Mouse (Mus musculus) CH12.LX (cell line): ENCODE data around the gene Cd300ld4.

Source experiments
- CHD2 ChIP-seq: IDR thresholded peaks from 2 replicates; pipeline ENCODE4 v1.6.1; 2011; ENCODE audit warnings: low read length, improper control_type of control experiment
- CTCF ChIP-seq, 2 experiments: IDR thresholded peaks in 1 of 2; conservative IDR thresholded peaks in 1 of 2; 2 replicates each; pipeline ENCODE4 v1.5.1; 2011 to 2012; ENCODE audit warnings: low read depth in 2 of 2, low read length in 2 of 2, improper control_type of control experiment in 1 of 2, inconsistent platforms in 1 of 2, mild to moderate bottlenecking in 1 of 2, moderate library complexity in 1 of 2
- E2F4 ChIP-seq: IDR thresholded peaks from 2 replicates; pipeline ENCODE4 v1.6.1; 2011; ENCODE audit warnings: low read depth, low read length, improper control_type of control experiment; ENCODE audit not compliant: insufficient replicate concordance
- ELF1 ChIP-seq: IDR thresholded peaks from 2 replicates; pipeline ENCODE4 v1.6.1; 2014; ENCODE audit warnings: low read depth, mild to moderate bottlenecking, inconsistent platforms, low read length, improper control_type of control experiment
- EP300 ChIP-seq: IDR thresholded peaks from 2 replicates; pipeline ENCODE4 v1.6.1; 2011; ENCODE audit warnings: low read length, improper control_type of control experiment
- HCFC1 ChIP-seq: IDR thresholded peaks from 2 replicates; pipeline ENCODE4 v1.6.1; 2012; ENCODE audit warnings: low read depth, mild to moderate bottlenecking, inconsistent platforms, low read length, improper control_type of control experiment
- IRF4 ChIP-seq: IDR thresholded peaks from 2 replicates; pipeline ENCODE4 v1.6.1; 2014; ENCODE audit warnings: low read depth, mild to moderate bottlenecking, inconsistent platforms, low read length, improper control_type of control experiment
- MAFK ChIP-seq: IDR thresholded peaks from 2 replicates; pipeline ENCODE4 v1.6.1; 2011; ENCODE audit warnings: low read length, improper control_type of control experiment; ENCODE audit not compliant: insufficient replicate concordance
- MXI1 ChIP-seq: IDR thresholded peaks from 2 replicates; pipeline ENCODE4 v1.6.1; 2011; ENCODE audit warnings: mild to moderate bottlenecking, low read depth, low read length, improper control_type of control experiment
- POLR2A ChIP-seq: IDR thresholded peaks from 2 replicates; pipeline ENCODE4 v1.6.1; 2011; ENCODE audit warnings: low read depth, mild to moderate bottlenecking, improper control_type of control experiment, low read length
- RCOR1 ChIP-seq: conservative IDR thresholded peaks from 2 replicates; pipeline ENCODE4 v1.6.1; 2012; ENCODE audit warnings: low read depth, mild to moderate bottlenecking, inconsistent platforms, low read length, improper control_type of control experiment
- USF1 ChIP-seq: IDR thresholded peaks from 2 replicates; pipeline ENCODE4 v1.6.1; 2014; ENCODE audit warnings: low read depth, mild to moderate bottlenecking, inconsistent platforms, low read length, improper control_type of control experiment
- ZKSCAN1 ChIP-seq: IDR thresholded peaks from 2 replicates; pipeline ENCODE4 v1.6.1; 2012; ENCODE audit warnings: low read depth, inconsistent platforms, low read length, improper control_type of control experiment, borderline replicate concordance
- ZNF384 ChIP-seq: IDR thresholded peaks from 2 replicates; pipeline ENCODE4 v1.6.1; 2012; ENCODE audit warnings: low read depth, low read length, improper control_type of control experiment, inconsistent platforms

GRCm38 (mm10) chr11:115071631-115072294 lies 45.0 kb upstream of the Cd300ld4 start:
- TF ChIP-seq MXI1 (no peak), CTCF (conservative IDR thresholded peaks at IDR 0.05 in 1 of 2, IDR thresholded peaks at IDR 0.05 in 1 of 2; ENCODE audit: low read depth in 2 of 2, low read length in 2 of 2) (no peak), USF1 (no peak), POLR2A (no peak), CHD2 (no peak), HCFC1 (no peak), ZNF384 (no peak), E2F4 (no peak), RCOR1 (no peak), EP300 (no peak), ELF1 (no peak), MAFK (no peak), ZKSCAN1 (no peak), IRF4 (no peak)
